ENCODE assay signal across 19 mouse cellular contexts in the genomic region with DNA sequence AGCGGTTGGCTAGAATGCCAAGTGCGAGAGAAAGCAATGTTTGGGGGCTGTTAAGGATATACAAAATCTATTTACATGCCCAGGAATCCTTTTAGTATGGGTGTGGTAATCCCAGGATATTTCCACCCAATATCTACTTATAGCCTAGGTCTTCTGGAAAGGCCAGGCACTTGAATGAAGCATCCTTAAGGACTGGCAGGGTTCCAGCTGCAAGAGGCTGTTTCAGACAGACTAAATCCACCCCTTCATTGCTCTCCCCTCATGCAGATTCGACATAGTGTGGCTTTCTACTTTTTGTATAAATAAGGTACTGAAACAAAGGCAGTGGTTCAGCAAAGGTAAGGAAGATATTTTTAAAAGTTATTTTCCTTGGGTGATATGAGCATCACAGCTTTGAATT.
"Had no signal": no experiment of that assay in that cellular context is flagged by ENCODE, and none has a peak within 500 bp of the region (broad histone marks: within the 10 kb centered on the region; RNA-seq: fewer than 3 reads in every experiment).

No protein-coding gene starts in this region.

- H3K4me1 ChIP-seq: midbrain, embryonic 12.5 days; midbrain, embryonic 15.5 days; neural tube, embryonic 12.5 days had no signal

- H3K36me3 ChIP-seq: limb, embryonic 12.5 days; limb, embryonic 15.5 days; midbrain, embryonic 12.5 days; midbrain, embryonic 15.5 days; neural tube, embryonic 12.5 days; neural tube, embryonic 15.5 days had no signal

- DNase-seq: kidney, adult 9 months; kidney, postnatal 14 days; kidney, postnatal 4 days; left cerebral cortex, postnatal 4 days; liver, postnatal 0 days; right cerebral cortex, adult 18-20 months; right cerebral cortex, postnatal 14 days; right cerebral cortex, postnatal 4 days; thymus, postnatal 25 days had no signal

- ATAC-seq: liver, postnatal 0 days; lung, postnatal 0 days; midbrain, embryonic 15.5 days had no signal

- H3K4me2 ChIP-seq: limb, embryonic 12.5 days; limb, embryonic 15.5 days; liver, embryonic 11.5 days; midbrain, embryonic 12.5 days; midbrain, embryonic 15.5 days; neural tube, embryonic 12.5 days; neural tube, embryonic 15.5 days had no signal

- H3K9me3 ChIP-seq: limb, embryonic 12.5 days; limb, embryonic 15.5 days; midbrain, embryonic 12.5 days; midbrain, embryonic 15.5 days; neural tube, embryonic 12.5 days; neural tube, embryonic 15.5 days had no signal

- H3K4me3 ChIP-seq: limb, embryonic 12.5 days; limb, embryonic 15.5 days; midbrain, embryonic 12.5 days; midbrain, embryonic 15.5 days; neural tube, embryonic 12.5 days; neural tube, embryonic 15.5 days had no signal

- H3K27ac ChIP-seq: limb, embryonic 12.5 days; limb, embryonic 15.5 days; liver, embryonic 14.5 days; macrophage; midbrain, embryonic 12.5 days; midbrain, embryonic 15.5 days; neural tube, embryonic 12.5 days had no signal

- H3K27me3 ChIP-seq: limb, embryonic 12.5 days; limb, embryonic 15.5 days; midbrain, embryonic 12.5 days; midbrain, embryonic 15.5 days; neural tube, embryonic 12.5 days; neural tube, embryonic 15.5 days had no signal

- H3K9ac ChIP-seq: limb, embryonic 12.5 days; limb, embryonic 15.5 days; liver, embryonic 14.5 days; liver, postnatal 0 days; midbrain, embryonic 12.5 days; midbrain, embryonic 15.5 days; neural tube, embryonic 12.5 days; neural tube, embryonic 15.5 days had no signal
